Mouse (Mus musculus): ENCODE data around the gene Prss56. TPM values are rescaled to one million over a fixed set of nuclear protein-coding genes. Genes with fewer than 3 reads are reported as not detected.
A peak's percentile ranks its signal among the peaks of the same experiment; 100 is the strongest.

Gene Prss56
- total and polyA plus RNA-seq, 3 experiments = not detected

DNA sequence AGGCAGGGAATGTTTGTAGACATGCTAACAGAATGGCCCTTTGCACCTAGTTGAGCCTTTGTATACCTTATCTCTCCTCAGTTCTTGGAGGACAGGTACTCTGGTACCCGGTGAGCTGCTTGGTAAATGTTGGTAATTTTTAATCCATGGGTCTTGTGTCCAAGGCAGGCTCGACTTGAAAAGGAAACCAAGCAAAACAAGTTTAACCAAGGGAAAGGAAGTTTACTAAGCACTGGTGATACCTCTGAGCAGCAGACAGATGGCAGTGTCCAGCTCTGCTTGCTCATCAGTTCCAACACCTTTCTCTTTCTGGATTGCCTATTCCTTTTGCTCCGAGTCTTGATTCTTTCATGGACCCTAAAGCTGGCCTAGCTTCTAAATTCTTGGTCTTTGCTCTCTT, 34.8 kb downstream of the Prss56 start:
- H3K27ac ChIP-seq (ENCODE audit: insufficient read depth, low read depth) = no peak overlapping the region
- DNase-seq (ENCODE audit: extremely low read depth) = peak; percentile 32
- dilution Hi-C loops (cut with MboI; ENCODE audit: extremely low pct_ligation_motif_present, extremely low pct_unique_long_range_greater_than_20kb, low sequenced_read_pairs) (no loop called here), in situ Hi-C loops (cut with MboI; ENCODE audit: low pct_ligation_motif_present, low pct_unique_long_range_greater_than_20kb, low sequenced_read_pairs) (no loop called here)
- peaks cover 37 to 63% of the 10 kb centered on the region in 2 experiments for H3K36me3 ChIP-seq (replicated peaks in 1 of 2; ENCODE audit: control insufficient read depth in 1 of 2, insufficient read depth in 1 of 2, low read length in 1 of 2)
- H3K27me3 ChIP-seq (replicated peaks) = no peaks in the 10 kb centered on the region
- 0 out of 2 replicates have a peak overlapping the region, but pooled peaks have one; percentile 11 for H3K4me2 ChIP-seq (ENCODE audit: insufficient read depth, low read depth, poor library complexity, severe bottlenecking)
- TF ChIP-seq USF1 (IDR thresholded peaks at IDR 0.05; ENCODE audit: low read depth, low read length) (no peak), TBP (conservative IDR thresholded peaks at IDR 0.05; ENCODE audit: low read depth, low read length) (no peak), KAT2A (IDR thresholded peaks at IDR 0.05; ENCODE audit: insufficient replicate concordance, low read length) (no peak), MAFK (IDR thresholded peaks at IDR 0.05; ENCODE audit: insufficient replicate concordance, low read length) (peak; percentile 67; the same call in 1 of the 2 replicates), TCF12 (IDR thresholded peaks at IDR 0.05; ENCODE audit: low read depth, low read length) (no peak), BHLHE40 (IDR thresholded peaks at IDR 0.05; ENCODE audit: low read depth, low read length) (no peak), CHD1 (IDR thresholded peaks at IDR 0.05; ENCODE audit: low read depth, low read length) (no peak), NRF1 (IDR thresholded peaks at IDR 0.05; ENCODE audit: low read depth, low read length) (no peak), RAD21 (IDR thresholded peaks at IDR 0.05; ENCODE audit: low read depth, low read length) (peak; percentile 8), ETS1 (conservative IDR thresholded peaks at IDR 0.05; ENCODE audit: low read depth, low read length) (no peak), CTCF (conservative IDR thresholded peaks at IDR 0.05 in 1 of 2, IDR thresholded peaks at IDR 0.05 in 1 of 2; ENCODE audit: low read depth in 2 of 2, low read length in 2 of 2) (peak; percentile 20 to 61; a peak in 2 of 4 replicates), HCFC1 (IDR thresholded peaks at IDR 0.05; ENCODE audit: low read depth, low read length) (no peak), POLR2A (IDR thresholded peaks at IDR 0.05; ENCODE audit: low read depth, low read length) (no peak), GABPA (IDR thresholded peaks at IDR 0.05; ENCODE audit: insufficient replicate concordance, low read depth, low read length) (no peak), SMC3 (IDR thresholded peaks at IDR 0.05; ENCODE audit: low read depth, low read length) (peak; percentile 21; the same call in 1 of the 2 replicates), PAX5 (IDR thresholded peaks at IDR 0.05; ENCODE audit: low read length) (no peak), CHD2 (IDR thresholded peaks at IDR 0.05; ENCODE audit: low read length) (no peak), POLR2AphosphoS2 (IDR thresholded peaks at IDR 0.05; ENCODE audit: low read depth, low read length) (no peak)
- H3K79me2 ChIP-seq (replicated peaks; ENCODE audit: control insufficient read depth, extremely low read depth, insufficient read depth, poor library complexity, severe bottlenecking) = peaks cover 66% of the 10 kb centered on the region
- peak overlapping the region; percentile 31; the same call in 1 of the 2 replicates for H3K9ac ChIP-seq (ENCODE audit: insufficient read depth, low read depth)
- no peaks in the 10 kb centered on the region for H3K9me3 ChIP-seq (replicated peaks; ENCODE audit: low read length)
- H3K4me1 ChIP-seq (ENCODE audit: control insufficient read depth in 1 of 2, insufficient read depth in 2 of 2) = peaks cover 4 to 36% of the 10 kb centered on the region in 2 experiments; a peak in 3 of 4 replicates
- no peak overlapping the region for H3K4me3 ChIP-seq (replicated peaks in 1 of 3; ENCODE audit: low read depth in 2 of 3, low read length in 2 of 3, poor library complexity in 1 of 3)

- DNase-seq (ENCODE audit: extremely low read depth) = no peak
- Histone ChIP-seq H3K9ac (ENCODE audit: insufficient read depth, low read depth) (no peak overlapping the region), H3K27ac (ENCODE audit: insufficient read depth, low read depth) (no peak overlapping the region), H3K27me3 (replicated peaks) (no peaks in the 10 kb centered on the region), H3K79me2 (replicated peaks; ENCODE audit: control insufficient read depth, extremely low read depth, insufficient read depth, poor library complexity, severe bottlenecking) (peaks cover 4% of the 10 kb centered on the region; the same call in 1 of the 2 replicates), H3K4me3 (replicated peaks in 1 of 3; ENCODE audit: low read depth in 2 of 3, low read length in 2 of 3, poor library complexity in 1 of 3) (no peak overlapping the region), H3K4me1 (ENCODE audit: control insufficient read depth in 1 of 2, insufficient read depth in 2 of 2) (no peaks in the 10 kb centered on the region), H3K36me3 (replicated peaks in 1 of 2; ENCODE audit: control insufficient read depth in 1 of 2, insufficient read depth in 1 of 2, low read length in 1 of 2) (peaks cover 78 to 98% of the 10 kb centered on the region in 2 experiments), H3K4me2 (ENCODE audit: insufficient read depth, low read depth, poor library complexity, severe bottlenecking) (no peak overlapping the region), H3K9me3 (replicated peaks; ENCODE audit: low read length) (no peaks in the 10 kb centered on the region)
- dilution Hi-C loops (cut with MboI; ENCODE audit: extremely low pct_ligation_motif_present, extremely low pct_unique_long_range_greater_than_20kb, low sequenced_read_pairs) = no loop called here
- TF ChIP-seq CTCF (conservative IDR thresholded peaks at IDR 0.05 in 1 of 2, IDR thresholded peaks at IDR 0.05 in 1 of 2; ENCODE audit: low read depth in 2 of 2, low read length in 2 of 2) (no peak), MXI1 (IDR thresholded peaks at IDR 0.05; ENCODE audit: low read depth, low read length) (no peak), MYC (IDR thresholded peaks at IDR 0.05; ENCODE audit: low read depth, low read length) (no peak), NRF1 (IDR thresholded peaks at IDR 0.05; ENCODE audit: low read depth, low read length) (no peak), SIN3A (IDR thresholded peaks at IDR 0.05; ENCODE audit: low read length) (no peak), USF2 (conservative IDR thresholded peaks at IDR 0.05; ENCODE audit: low read depth, low read length) (no peak), RAD21 (IDR thresholded peaks at IDR 0.05; ENCODE audit: low read depth, low read length) (no peak), CHD2 (IDR thresholded peaks at IDR 0.05; ENCODE audit: low read length) (no peak), POLR2A (IDR thresholded peaks at IDR 0.05; ENCODE audit: low read depth, low read length) (no peak), JUN (IDR thresholded peaks at IDR 0.05; ENCODE audit: insufficient read depth, low read depth, low read length) (no peak), TBP (conservative IDR thresholded peaks at IDR 0.05; ENCODE audit: low read depth, low read length) (no peak), IRF4 (IDR thresholded peaks at IDR 0.05; ENCODE audit: low read depth, low read length) (no peak), RCOR1 (conservative IDR thresholded peaks at IDR 0.05; ENCODE audit: low read depth, low read length) (no peak), BHLHE40 (IDR thresholded peaks at IDR 0.05; ENCODE audit: low read depth, low read length) (no peak), PAX5 (IDR thresholded peaks at IDR 0.05; ENCODE audit: low read length) (no peak)
- in situ Hi-C loops (cut with MboI; ENCODE audit: low pct_ligation_motif_present, low pct_unique_long_range_greater_than_20kb, low sequenced_read_pairs) = no loop called here
These were observed 42.6 kb downstream of the Prss56 start for GRCm38 (mm10) chr1:87225739-87226138.
